Comparison of ENCODE assay signal across 14 mouse cellular contexts in genomic region chr5:64102717-64103075, GRCm38 (mm10). TPM values are rescaled to one million over a fixed set of nuclear protein-coding genes. Genes with fewer than 3 reads are reported as not detected.
DNase-seq lines count a peak whose midpoint lies in the region; ATAC-seq lines count a peak whose summit lies in the region.
"Had no signal": no experiment of that assay in that cellular context is flagged by ENCODE, and none has a peak within 500 bp of the region (broad histone marks: within the 10 kb centered on the region; RNA-seq: fewer than 3 reads in every experiment).

No protein-coding gene starts in this region.

- no peak overlapping the region for H3K9ac ChIP-seq in intestine, embryonic 15.5 days
- H3K9ac ChIP-seq: forebrain, embryonic 15.5 days had no signal

- H3K4me2 ChIP-seq in intestine, embryonic 15.5 days (replicated peaks), result no peak overlapping the region
- H3K4me2 ChIP-seq: forebrain, embryonic 15.5 days had no signal

- ATAC-seq in granulocyte monocyte progenitor cell, adult 5-6 weeks (replicated peaks; ENCODE audit: poor library complexity, severe bottlenecking), result peak; percentile 90
- ATAC-seq in megakaryocyte, adult 5-6 weeks (ENCODE audit: poor library complexity, severe bottlenecking), result peak; percentile 90
- no peak for ATAC-seq in intestine, embryonic 15.5 days
- ATAC-seq: forebrain, embryonic 15.5 days; intestine, postnatal 0 days; midbrain, embryonic 16.5 days; Patski had no signal

- no peaks in the 10 kb centered on the region for H3K9me3 ChIP-seq in intestine, embryonic 15.5 days
- H3K9me3 ChIP-seq: forebrain, embryonic 15.5 days had no signal

- H3K27ac ChIP-seq in intestine, embryonic 15.5 days, result no peak overlapping the region
- H3K27ac ChIP-seq: forebrain, embryonic 15.5 days had no signal

- H3K27me3 ChIP-seq in intestine, embryonic 15.5 days (replicated peaks), result no peaks in the 10 kb centered on the region
- H3K27me3 ChIP-seq: forebrain, embryonic 15.5 days; Patski had no signal

- no peak overlapping the region for H3K4me3 ChIP-seq in intestine, embryonic 15.5 days (replicated peaks)
- H3K4me3 ChIP-seq: forebrain, embryonic 15.5 days had no signal

- peak; percentile 12 for DNase-seq in embryo, embryonic 10 days (ENCODE audit: low spot score)
- DNase-seq in embryo, embryonic 10.5 days (ENCODE audit: low spot score), result no peak
- DNase-seq in thymus, postnatal 25 days, result peak; percentile 30
- DNase-seq in adrenal gland, postnatal 25 days, result no peak
- no peak for DNase-seq in adrenal gland, postnatal 14 days
- DNase-seq: cerebellum, adult 9-11 months; heart, postnatal 36 days had no signal

- 69% methylated on average over 7 of the region's 7 CpGs for WGBS in intestine, embryonic 15.5 days

- peaks cover 6% of the 10 kb centered on the region; the same call in 1 of the 2 replicates for H3K36me3 ChIP-seq in intestine, embryonic 15.5 days

- no peaks in the 10 kb centered on the region for H3K4me1 ChIP-seq in intestine, embryonic 15.5 days (replicated peaks)
- H3K4me1 ChIP-seq: forebrain, embryonic 15.5 days had no signal

RNA-seq across cellular contexts. Expression of gene Pgm2, which starts 9.9 kb away (rescaled TPM):
- 35.1 and 37.2 TPM in 2 replicates for total RNA-seq in granulocyte monocyte progenitor cell, adult 5-6 weeks (2014; fragmentation: Nextera tagmentation)
- 28.0 and 31.6 TPM in 2 replicates for total RNA-seq in granulocyte monocyte progenitor cell, adult 5-6 weeks (2017)
- total RNA-seq in megakaryocyte, adult 5-6 weeks (2015), result 42.4 and 53.4 TPM in 2 replicates
- 40.5 and 41.3 TPM in 2 replicates for total RNA-seq in megakaryocyte, adult 5-6 weeks (2017)
- 16.1 and 21.1 TPM in 2 replicates for total RNA-seq in adrenal gland, postnatal 25 days (2021)
- 35.4 and 39.7 TPM in 2 replicates for polyA plus RNA-seq in intestine, embryonic 15.5 days (2015; fragmentation: Nextera tagmentation; extraction: Ambion mirVana)
- 20.6 and 22.8 TPM in 2 replicates for total RNA-seq in adrenal gland, postnatal 14 days (2021)

RNA-seq across cellular contexts. Expression of gene Tbc1d1, which starts 53.4 kb away (rescaled TPM):
- 17.5 and 18.5 TPM in 2 replicates for total RNA-seq in granulocyte monocyte progenitor cell, adult 5-6 weeks (2014; fragmentation: Nextera tagmentation)
- total RNA-seq in granulocyte monocyte progenitor cell, adult 5-6 weeks (2017), result 33.6 and 34.7 TPM in 2 replicates
- total RNA-seq in megakaryocyte, adult 5-6 weeks (2015), result 37.1 and 37.3 TPM in 2 replicates
- 54.6 and 55.6 TPM in 2 replicates for total RNA-seq in megakaryocyte, adult 5-6 weeks (2017)
- 10.8 and 11.2 TPM in 2 replicates for total RNA-seq in adrenal gland, postnatal 25 days (2021)
- polyA plus RNA-seq in intestine, embryonic 15.5 days (2015; fragmentation: Nextera tagmentation; extraction: Ambion mirVana), result 32.1 and 32.3 TPM in 2 replicates
- 14.7 and 17.5 TPM in 2 replicates for total RNA-seq in adrenal gland, postnatal 14 days (2021)

Comparison
In these comparisons a context has a peak if more than half of its experiments do, and no peak if none do; other contexts are left out.
1. DNase-seq: peak in embryo, embryonic 10 days (single experiment) and thymus, postnatal 25 days (single experiment); none in embryo, embryonic 10.5 days (single experiment), adrenal gland, postnatal 25 days (single experiment) and adrenal gland, postnatal 14 days (single experiment).